Mouse (Mus musculus) intestine, embryonic 16.5 days (tissue): ENCODE results near the gene Il25. TPM values are rescaled to one million over a fixed set of nuclear protein-coding genes. Genes with fewer than 3 reads are reported as not detected.

Experiments
- ATAC-seq: fragments of 200-750 bp; cut with Nextera tagmentation; 2 replicates; pipeline ENCODE4 v1.8.0; 2017; ENCODE audit warnings: moderate TSS enrichment, moderate library complexity
- H3K27ac ChIP-seq: fragments of 300-500 bp; sonication (generic); 2 replicates; pipeline ENCODE4 v1.5.1; 2014; ENCODE audit warnings: mild to moderate bottlenecking, low read length
- H3K27me3 ChIP-seq: fragments of 300-500 bp; sonication (generic); replicated peaks from 2 replicates; pipeline ENCODE4 v1.6.1; 2014; ENCODE audit warnings: low read length, control low read depth, mixed read lengths; ENCODE audit not compliant: control insufficient read depth, insufficient read depth
- H3K36me3 ChIP-seq: fragments of 300-500 bp; sonication (generic); 2 replicates; pipeline ENCODE4 v1.6.1; 2014; ENCODE audit warnings: low read length, control low read depth; ENCODE audit not compliant: control insufficient read depth, insufficient read depth
- H3K4me1 ChIP-seq: fragments of 300-500 bp; sonication (generic); 2 replicates; pipeline ENCODE4 v1.6.1; 2014; ENCODE audit warnings: low read length, control low read depth, mixed read lengths; ENCODE audit not compliant: control insufficient read depth, insufficient read depth
- H3K4me2 ChIP-seq: fragments of 300-500 bp; sonication (generic); 2 replicates; pipeline ENCODE4 v1.6.1; 2014; ENCODE audit warnings: low read depth, low read length, control low read depth
- H3K4me3 ChIP-seq: fragments of 300-500 bp; sonication (generic); 2 replicates; pipeline ENCODE4 v1.5.1; 2014; ENCODE audit warnings: mild to moderate bottlenecking, low read length
- H3K9ac ChIP-seq: fragments of 300-500 bp; sonication (generic); 2 replicates; pipeline ENCODE4 v1.6.1; 2014; ENCODE audit warnings: low read depth, low read length
- H3K9me3 ChIP-seq: fragments of 300-500 bp; sonication (generic); 2 replicates; pipeline ENCODE4 v1.6.1; 2016; ENCODE audit warnings: low read length, control low read depth; ENCODE audit not compliant: control insufficient read depth
- WGBS: fragments of 180-500 bp; shearing (Covaris S2); extraction: QIAGEN DNeasy Blood & Tissue Kit; methylation state at CpG from one replicate; pipeline ENCODE4 v1.1.7; 2014; 5-methylcytosine and 5-hydroxymethylcytosine counted together
- polyA plus RNA-seq: library from polyadenylated mRNA; unstranded; fragments of >200 nt; fragmentation: Nextera tagmentation; extraction: Ambion mirVana; gene quantifications from 2 replicates; pipeline ENCODE4 v1.2.1, GENCODE M21; 2015

Il25 gene
- polyA plus RNA-seq, 1 experiment from 2014 or later: not detected

GRCm38 (mm10) chr14:54938431-54939219 lies 6.1 kb downstream of the Il25 start:
- Histone ChIP-seq H3K27ac (no peak overlapping the region), H3K27me3 (no peaks in the 10 kb centered on the region), H3K4me1 (0 out of 2 replicates have a peak, but pooled peaks cover 4% of the 10 kb centered on the region), H3K9me3 (no peaks in the 10 kb centered on the region), H3K9ac (no peak overlapping the region), H3K36me3 (no peaks in the 10 kb centered on the region), H3K4me3 (no peak overlapping the region), H3K4me2 (no peak overlapping the region)
- no peak for ATAC-seq
- WGBS: 76% methylated on average over 15 of the region's 15 CpGs

- Histone ChIP-seq H3K9me3 (no peaks in the 10 kb centered on the region), H3K27me3 (no peaks in the 10 kb centered on the region), H3K9ac (no peak overlapping the region), H3K4me3 (no peak overlapping the region), H3K27ac (no peak overlapping the region), H3K4me2 (no peak overlapping the region), H3K4me1 (0 out of 2 replicates have a peak, but pooled peaks cover 4% of the 10 kb centered on the region), H3K36me3 (no peaks in the 10 kb centered on the region)
- WGBS: 53% methylated on average over 12 of the region's 12 CpGs
- ATAC-seq: peak; percentile 63; the same call in 1 of the 2 replicates
Measured at GRCm38 (mm10) chr14:54939434-54940175, 7.1 kb downstream of the Il25 start.

GRCm38 (mm10) chr14:54940176-54940530 lies 7.7 kb downstream of the Il25 start:
- Histone ChIP-seq H3K27ac (no peak overlapping the region), H3K36me3 (no peaks in the 10 kb centered on the region)

DNA sequence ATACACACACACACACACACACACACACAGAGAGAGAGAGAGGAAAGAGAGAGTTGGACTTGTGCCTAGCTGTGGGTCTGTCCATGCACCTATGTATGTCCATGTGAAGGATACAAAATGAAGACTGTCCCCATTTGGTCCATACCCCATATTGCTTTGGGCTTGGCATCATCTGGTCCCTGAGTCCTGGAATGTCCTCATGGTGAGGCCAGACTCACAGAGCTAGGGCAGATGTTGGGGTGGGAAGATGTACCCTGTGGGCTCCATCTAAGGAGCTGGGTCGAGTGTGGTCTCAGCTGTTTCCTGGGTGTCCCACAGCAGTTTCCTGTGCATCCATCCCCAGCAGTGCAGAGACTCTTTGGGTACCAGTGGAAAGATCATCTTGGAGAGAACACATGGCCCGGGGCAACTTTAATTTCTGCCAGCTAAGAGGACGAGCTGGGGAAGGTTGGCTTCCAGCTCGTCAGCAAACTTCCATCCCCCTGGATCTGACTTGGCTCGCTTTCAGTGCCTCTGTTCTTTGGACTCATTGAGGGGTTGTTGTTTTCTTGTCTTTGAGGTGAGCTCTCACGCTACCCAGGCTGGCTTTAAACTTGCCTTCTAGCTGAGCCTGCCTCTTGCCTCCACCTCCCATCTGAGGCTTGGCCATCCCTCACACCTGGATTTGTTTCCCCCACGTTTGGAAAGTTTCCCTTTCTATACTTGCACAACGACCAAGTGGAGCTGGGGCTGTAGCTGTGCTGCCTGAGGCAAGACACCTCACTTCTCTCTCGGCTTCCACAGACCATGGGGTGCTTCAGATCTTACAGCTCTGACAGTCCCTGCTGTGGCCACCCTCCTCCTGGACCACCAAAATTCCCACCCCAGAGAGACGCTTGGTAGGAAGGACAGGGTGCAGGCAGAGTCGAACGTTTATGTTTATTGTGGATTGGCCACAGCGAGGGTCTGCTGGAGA lies 8.8 kb downstream of the Il25 start:
- no peaks in the 10 kb centered on the region for H3K36me3 ChIP-seq
- no peaks in the 10 kb centered on the region for H3K27me3 ChIP-seq
- no peak overlapping the region for H3K9ac ChIP-seq
- H3K4me3 ChIP-seq: no peak overlapping the region
- WGBS: 52% methylated on average over 13 of the region's 13 CpGs
- H3K27ac ChIP-seq: no peak overlapping the region
- H3K9me3 ChIP-seq: no peaks in the 10 kb centered on the region
- no peak for ATAC-seq
- H3K4me1 ChIP-seq: 0 out of 2 replicates have a peak, but pooled peaks cover 4% of the 10 kb centered on the region
- H3K4me2 ChIP-seq: no peak overlapping the region

More at GRCm38 (mm10) chr14:54940176-54940530, 7.7 kb downstream of the Il25 start:
- no peak for ATAC-seq
- no peak overlapping the region for H3K4me3 ChIP-seq
- no peak overlapping the region for H3K4me2 ChIP-seq
- H3K27me3 ChIP-seq: no peaks in the 10 kb centered on the region
- H3K9me3 ChIP-seq: no peaks in the 10 kb centered on the region
- 0 out of 2 replicates have a peak, but pooled peaks cover 4% of the 10 kb centered on the region for H3K4me1 ChIP-seq
- 81% methylated on average over 3 of the region's 3 CpGs for WGBS
- H3K9ac ChIP-seq: no peak overlapping the region

GRCm38 (mm10) chr14:54942479-54942878 lies 10.0 kb downstream of the Il25 start:
- Histone ChIP-seq H3K4me1 (0 out of 2 replicates have a peak, but pooled peaks cover 4% of the 10 kb centered on the region), H3K4me2 (no peak overlapping the region), H3K9me3 (no peaks in the 10 kb centered on the region), H3K4me3 (no peak overlapping the region), H3K36me3 (no peaks in the 10 kb centered on the region), H3K27ac (no peak overlapping the region), H3K27me3 (no peaks in the 10 kb centered on the region), H3K9ac (no peak overlapping the region)
- no peak for ATAC-seq
- WGBS: 89% methylated on average over 8 of the region's 8 CpGs

DNA sequence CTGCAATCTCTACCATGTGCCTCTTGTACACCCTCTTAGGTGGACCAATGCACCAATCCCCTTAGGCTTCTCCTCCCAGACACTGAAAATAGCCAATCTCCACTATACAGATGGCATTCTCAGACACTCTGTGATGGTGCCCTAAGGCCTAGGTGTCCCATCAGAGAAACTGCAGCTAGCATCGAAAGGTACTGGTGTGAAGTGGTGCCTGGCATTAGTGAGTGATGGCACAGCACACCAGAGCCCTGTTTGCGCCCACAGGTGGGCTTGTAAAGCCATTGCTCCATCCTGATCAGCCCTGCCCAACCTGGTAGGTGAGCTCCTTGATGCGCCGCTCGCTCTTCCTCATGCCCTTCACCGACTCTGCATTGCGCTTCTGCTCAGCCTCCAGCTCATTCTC lies 11.5 kb downstream of the Il25 start:
- Histone ChIP-seq H3K36me3 (no peaks in the 10 kb centered on the region), H3K27me3 (no peaks in the 10 kb centered on the region), H3K4me2 (no peak overlapping the region), H3K9me3 (no peaks in the 10 kb centered on the region), H3K4me3 (no peak overlapping the region), H3K4me1 (0 out of 2 replicates have a peak, but pooled peaks cover 4% of the 10 kb centered on the region), H3K27ac (no peak overlapping the region), H3K9ac (no peak overlapping the region)
- no peak for ATAC-seq
- WGBS: 96% methylated on average over 7 of the region's 7 CpGs

DNA sequence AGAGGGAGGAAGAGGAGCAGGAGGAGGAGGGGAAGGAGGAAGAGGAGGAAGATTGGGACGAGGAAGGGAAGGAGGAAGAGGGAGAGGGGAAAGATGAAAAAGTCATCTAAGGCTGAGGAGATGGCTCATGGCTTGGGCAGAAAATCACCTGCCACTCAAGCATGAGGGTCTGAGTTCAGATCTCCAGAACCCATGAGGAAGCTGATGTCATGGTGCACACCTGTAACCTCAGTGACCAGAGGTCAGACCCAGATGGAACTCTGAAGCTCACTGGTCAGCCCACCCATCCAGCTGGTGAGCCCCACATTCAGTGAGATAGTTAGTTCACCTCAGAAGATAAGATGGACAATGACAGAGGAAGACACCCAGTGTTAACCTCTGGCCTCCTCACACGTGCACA lies 12.4 kb downstream of the Il25 start:
- Histone ChIP-seq H3K9ac (no peak overlapping the region), H3K4me1 (no peaks in the 10 kb centered on the region), H3K27me3 (no peaks in the 10 kb centered on the region), H3K9me3 (no peaks in the 10 kb centered on the region), H3K4me3 (no peak overlapping the region), H3K27ac (no peak overlapping the region), H3K4me2 (no peak overlapping the region), H3K36me3 (no peaks in the 10 kb centered on the region)
- no peak for ATAC-seq
- WGBS: 66% methylated on average over 2 of the region's 2 CpGs

GRCm38 (mm10) chr14:54945975-54946704 lies 13.6 kb downstream of the Il25 start:
- no peak overlapping the region for H3K9ac ChIP-seq
- no peaks in the 10 kb centered on the region for H3K27me3 ChIP-seq
- H3K9me3 ChIP-seq: no peaks in the 10 kb centered on the region
- no peaks in the 10 kb centered on the region for H3K36me3 ChIP-seq
- H3K27ac ChIP-seq: no peak overlapping the region
- H3K4me2 ChIP-seq: no peak overlapping the region
- H3K4me3 ChIP-seq: no peak overlapping the region
- WGBS: 78% methylated on average over 19 of the region's 19 CpGs
- no peak for ATAC-seq
- H3K4me1 ChIP-seq: no peaks in the 10 kb centered on the region
